Mouse (Mus musculus) layer of hippocampus, adult 2 months (tissue): ENCODE data around the gene Mctp1. TPM values are rescaled to one million over a fixed set of nuclear protein-coding genes. Genes with fewer than 3 reads are reported as not detected.

Experiments used
- DNase-seq, 2 experiments: peaks; one replicate each; pipeline ENCODE4 v3.0.0; 2022; ENCODE audit warnings: low spot score in 2 of 2
- H3K27ac ChIP-seq: fragments of 200-600 bp; 2 replicates; pipeline ENCODE4 v1.8.1; 2022
- H3K4me3 ChIP-seq: fragments of 200-600 bp; 2 replicates; pipeline ENCODE4 v1.8.1; 2022; ENCODE audit warnings: mild to moderate bottlenecking
- CTCF ChIP-seq: fragments of 200-600 bp; conservative IDR thresholded peaks from 2 replicates; pipeline ENCODE4 v1.8.1; 2022; ENCODE audit warnings: antibody characterized with exemption, mild to moderate bottlenecking, moderate library complexity
- total RNA-seq, 2 experiments: library from RNA; stranded (reverse); gene quantifications; 2 replicates each; pipeline ENCODE4 v1.2.3; 2021

Gene Mctp1
- total RNA-seq, 2 experiments from 2014 or later = 56.1 to 62.0 TPM

- Histone ChIP-seq H3K4me3 (no peak overlapping the region), H3K27ac (no peak overlapping the region)
- no peak for TF ChIP-seq CTCF
- DNase-seq = no peak
Measured at GRCm38 (mm10) chr13:76591189-76591588, 206.9 kb downstream of the Mctp1 start.

- Histone ChIP-seq H3K27ac (no peak overlapping the region), H3K4me3 (no peak overlapping the region)
- no peak for TF ChIP-seq CTCF
- no peak for DNase-seq
Measured at GRCm38 (mm10) chr13:76591692-76592091, 207.4 kb downstream of the Mctp1 start.

- no peak for TF ChIP-seq CTCF
- H3K4me3 ChIP-seq = no peak overlapping the region
- no peak for DNase-seq
- no peak overlapping the region for H3K27ac ChIP-seq
Measured at GRCm38 (mm10) chr13:76592908-76593307, 208.6 kb downstream of the Mctp1 start.

GRCm38 (mm10) chr13:76597005-76597404 lies 212.7 kb downstream of the Mctp1 start:
- no peak for TF ChIP-seq CTCF
- DNase-seq = no peak
- H3K4me3 ChIP-seq = no peak overlapping the region
- no peak overlapping the region for H3K27ac ChIP-seq

GRCm38 (mm10) chr13:76609425-76609824 lies 225.1 kb downstream of the Mctp1 start:
- no peak overlapping the region for H3K4me3 ChIP-seq
- no peak overlapping the region for H3K27ac ChIP-seq
- TF ChIP-seq CTCF = no peak
- no peak for DNase-seq

DNA sequence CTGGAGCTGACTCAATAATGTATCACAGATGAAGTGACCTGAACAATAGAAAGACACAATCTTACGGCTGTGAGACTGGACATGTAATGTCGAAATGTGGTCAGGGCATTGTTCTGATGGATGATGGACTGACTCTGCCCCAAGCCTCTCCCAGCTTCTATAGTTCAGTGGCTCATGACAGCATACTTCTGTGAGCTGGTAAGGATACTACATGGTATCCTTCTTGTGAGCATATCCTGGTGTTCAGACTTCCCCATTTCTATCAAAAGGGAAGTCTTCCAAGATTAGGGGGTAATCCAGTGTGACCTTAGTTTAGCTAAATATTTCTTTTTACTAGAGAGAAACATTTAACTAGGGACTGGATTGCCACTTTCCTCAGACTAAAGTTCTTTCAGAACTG lies 227.2 kb downstream of the Mctp1 start:
- DNase-seq = no peak
- no peak for TF ChIP-seq CTCF
- Histone ChIP-seq H3K27ac (no peak overlapping the region), H3K4me3 (no peak overlapping the region)

GRCm38 (mm10) chr13:76620111-76620510 lies 235.8 kb downstream of the Mctp1 start:
- H3K4me3 ChIP-seq = no peak overlapping the region
- no peak overlapping the region for H3K27ac ChIP-seq
- no peak for DNase-seq
- no peak for TF ChIP-seq CTCF

DNA sequence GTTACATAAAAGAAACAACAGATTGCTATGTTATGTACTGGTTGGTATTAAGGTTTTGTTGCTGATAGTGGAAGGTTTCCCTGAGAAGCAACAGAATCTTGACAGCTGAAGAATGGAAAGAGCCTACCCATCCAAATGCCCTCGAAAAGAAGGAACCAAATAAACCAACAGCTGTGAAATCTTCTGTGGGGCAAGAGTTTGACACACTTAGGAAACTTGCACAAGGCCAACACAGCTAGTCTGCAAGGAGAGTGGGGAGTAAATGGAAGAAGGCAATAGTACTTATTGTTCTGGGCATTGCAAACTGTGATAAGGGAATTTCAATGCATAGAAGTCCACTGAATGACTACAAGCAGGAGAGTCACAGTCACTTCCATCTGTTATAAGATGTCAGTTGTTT lies 236.2 kb downstream of the Mctp1 start:
- no peak overlapping the region for H3K4me3 ChIP-seq
- TF ChIP-seq CTCF = no peak
- no peak for DNase-seq
- H3K27ac ChIP-seq = no peak overlapping the region

GRCm38 (mm10) chr13:76633707-76634106 lies 249.4 kb downstream of the Mctp1 start:
- TF ChIP-seq CTCF = no peak
- no peak overlapping the region for H3K4me3 ChIP-seq
- no peak for DNase-seq
- no peak overlapping the region for H3K27ac ChIP-seq

DNA sequence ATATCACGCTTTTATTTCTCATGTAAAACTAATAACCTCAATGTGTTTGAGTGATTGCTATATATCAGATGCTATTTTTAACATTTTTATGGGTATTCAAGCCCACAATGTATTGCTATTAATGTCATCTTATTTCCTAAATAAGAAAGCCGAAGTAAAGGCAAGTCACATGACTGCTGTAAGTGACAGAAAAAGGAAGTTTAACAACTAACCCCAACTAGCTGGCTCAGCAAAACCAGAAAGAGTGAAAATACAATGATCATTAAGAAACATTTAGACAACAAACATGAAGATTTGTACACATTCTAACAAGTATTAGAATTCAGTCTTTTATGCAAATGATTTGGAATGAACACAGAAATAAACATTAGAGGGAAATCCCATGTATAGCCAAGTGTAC lies 253.9 kb downstream of the Mctp1 start:
- no peak for TF ChIP-seq CTCF
- H3K4me3 ChIP-seq = no peak overlapping the region
- no peak for DNase-seq
- no peak overlapping the region for H3K27ac ChIP-seq

GRCm38 (mm10) chr13:76659523-76659922 lies 275.2 kb downstream of the Mctp1 start:
- TF ChIP-seq CTCF = no peak
- no peak for DNase-seq
- Histone ChIP-seq H3K4me3 (no peak overlapping the region), H3K27ac (no peak overlapping the region)

DNA sequence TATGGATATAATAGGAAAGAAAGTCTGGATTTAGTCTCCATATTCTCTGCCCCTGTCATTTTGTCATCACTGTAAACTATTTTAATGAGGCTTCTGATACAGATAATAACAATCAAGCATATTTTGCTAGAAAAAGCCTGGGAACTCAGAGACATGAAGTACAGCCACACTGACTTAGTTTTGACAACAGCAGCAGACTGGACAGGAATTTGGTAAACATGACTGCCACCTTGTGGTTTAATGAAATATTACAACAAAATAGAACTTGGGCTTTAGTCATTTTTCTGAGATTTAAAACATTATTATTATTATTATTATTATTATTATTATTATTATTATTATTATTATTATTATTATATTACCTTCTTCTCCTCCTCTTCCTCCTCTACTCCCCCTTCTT lies 297.0 kb downstream of the Mctp1 start:
- DNase-seq = peak in 1 of 2 experiments; percentile 6
- H3K4me3 ChIP-seq = no peak overlapping the region
- no peak overlapping the region for H3K27ac ChIP-seq
- TF ChIP-seq CTCF = peak; percentile 82

DNA sequence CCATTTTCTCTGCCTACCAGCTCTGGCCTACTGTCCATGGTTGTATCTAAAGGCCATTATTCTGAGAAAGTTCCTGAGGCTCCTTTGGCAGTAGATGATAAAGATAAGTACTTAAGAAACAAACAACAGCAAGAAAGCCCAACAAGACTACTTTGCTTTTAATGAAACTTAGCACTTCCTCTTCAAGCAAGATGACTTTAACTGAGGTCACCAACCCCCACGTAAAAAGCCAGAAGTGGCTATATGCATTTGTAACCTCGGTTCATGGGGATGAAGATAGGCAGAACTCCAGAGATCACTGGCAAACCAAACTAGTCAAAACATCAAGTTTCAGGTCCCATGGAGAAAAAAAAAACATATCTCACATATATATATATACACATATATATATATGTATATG lies 305.0 kb downstream of the Mctp1 start:
- no peak for TF ChIP-seq CTCF
- H3K27ac ChIP-seq = no peak overlapping the region
- no peak overlapping the region for H3K4me3 ChIP-seq
- no peak for DNase-seq

GRCm38 (mm10) chr13:76690143-76690542 lies 305.8 kb downstream of the Mctp1 start:
- H3K27ac ChIP-seq = no peak overlapping the region
- DNase-seq = no peak
- TF ChIP-seq CTCF = no peak
- H3K4me3 ChIP-seq = no peak overlapping the region

DNA sequence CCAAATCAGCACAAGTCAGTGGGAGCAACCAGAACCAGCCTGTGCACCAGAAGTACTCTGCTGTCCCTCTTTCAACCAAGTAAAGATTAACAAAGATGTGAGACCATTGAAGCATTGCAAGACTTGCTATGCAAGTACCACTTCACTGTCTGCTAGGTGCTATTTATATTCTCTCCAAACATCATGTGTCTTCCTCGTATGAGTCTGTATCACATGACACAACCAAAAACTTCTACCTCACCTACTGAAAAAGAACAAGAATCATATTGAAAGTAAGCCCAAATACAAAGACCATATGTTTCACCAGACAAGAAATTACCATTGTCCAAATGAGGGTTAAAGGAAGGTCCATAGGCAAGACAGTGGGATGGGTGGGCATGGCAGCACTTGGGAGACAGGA lies 306.4 kb downstream of the Mctp1 start:
- TF ChIP-seq CTCF = no peak
- no peak for DNase-seq
- no peak overlapping the region for H3K27ac ChIP-seq
- no peak overlapping the region for H3K4me3 ChIP-seq
